Mouse (Mus musculus): ENCODE results near the gene Sec61a1. TPM values are rescaled to one million over a fixed set of nuclear protein-coding genes. Genes with fewer than 3 reads are reported as not detected.

Sec61a1 gene
- polyA plus RNA-seq, 1 experiment from 2014 or later: 256 TPM

GRCm38 (mm10) chr6:88544241-88544640 lies 25.5 kb upstream of the Sec61a1 start:
- 74% methylated on average over 3 of the region's 3 CpGs for WGBS
- Histone ChIP-seq H3K4me2 (replicated peaks) (no peak overlapping the region), H3K27ac (no peak overlapping the region), H3K4me1 (replicated peaks) (no peaks in the 10 kb centered on the region), H3K36me3 (no peaks in the 10 kb centered on the region), H3K4me3 (replicated peaks) (no peak overlapping the region), H3K9me3 (no peaks in the 10 kb centered on the region), H3K9ac (no peak overlapping the region), H3K27me3 (replicated peaks) (peaks cover 27% of the 10 kb centered on the region)
- no peak for ATAC-seq

GRCm38 (mm10) chr6:88540093-88540755 lies 21.5 kb upstream of the Sec61a1 start:
- 74% methylated on average over 2 of the region's 2 CpGs for WGBS

GRCm38 (mm10) chr6:88530306-88530705 lies 11.6 kb upstream of the Sec61a1 start:
- no peak for ATAC-seq
- H3K36me3 ChIP-seq: no peaks in the 10 kb centered on the region
- no peak overlapping the region for H3K4me3 ChIP-seq (replicated peaks)
- 0 out of 2 replicates have a peak, but pooled peaks cover 1% of the 10 kb centered on the region for H3K27me3 ChIP-seq (replicated peaks)
- H3K4me1 ChIP-seq (replicated peaks): no peaks in the 10 kb centered on the region
- no peak overlapping the region for H3K9ac ChIP-seq
- H3K9me3 ChIP-seq: no peaks in the 10 kb centered on the region
- no peak overlapping the region for H3K27ac ChIP-seq
- H3K4me2 ChIP-seq (replicated peaks): no peak overlapping the region

More at GRCm38 (mm10) chr6:88540093-88540755, 21.5 kb upstream of the Sec61a1 start:
- ATAC-seq: no peak
- Histone ChIP-seq H3K27ac (no peak overlapping the region), H3K9me3 (no peaks in the 10 kb centered on the region), H3K4me1 (replicated peaks) (no peaks in the 10 kb centered on the region), H3K4me2 (replicated peaks) (no peak overlapping the region), H3K27me3 (replicated peaks) (peaks cover 7% of the 10 kb centered on the region), H3K36me3 (no peaks in the 10 kb centered on the region), H3K4me3 (replicated peaks) (no peak overlapping the region), H3K9ac (no peak overlapping the region)

GRCm38 (mm10) chr6:88524056-88524455 lies 5.4 kb upstream of the Sec61a1 start:
- Histone ChIP-seq H3K4me2 (replicated peaks) (no peak overlapping the region), H3K9ac (no peak overlapping the region), H3K4me1 (replicated peaks) (0 out of 2 replicates have a peak, but pooled peaks cover 3% of the 10 kb centered on the region), H3K36me3 (no peaks in the 10 kb centered on the region), H3K4me3 (replicated peaks) (no peak overlapping the region), H3K27ac (no peak overlapping the region), H3K27me3 (replicated peaks) (no peaks in the 10 kb centered on the region), H3K9me3 (no peaks in the 10 kb centered on the region)
- WGBS: 84% methylated on average over 4 of the region's 4 CpGs
- no peak for ATAC-seq

- H3K27ac ChIP-seq: no peak overlapping the region
- 88% methylated on average over 3 of the region's 3 CpGs for WGBS
- no peaks in the 10 kb centered on the region for H3K27me3 ChIP-seq (replicated peaks)
- H3K4me1 ChIP-seq (replicated peaks): 0 out of 2 replicates have a peak, but pooled peaks cover 3% of the 10 kb centered on the region
- H3K4me3 ChIP-seq (replicated peaks): no peak overlapping the region
- no peaks in the 10 kb centered on the region for H3K36me3 ChIP-seq
- no peak overlapping the region for H3K9ac ChIP-seq
- ATAC-seq: no peak
- no peaks in the 10 kb centered on the region for H3K9me3 ChIP-seq
- no peak overlapping the region for H3K4me2 ChIP-seq (replicated peaks)
Measured at GRCm38 (mm10) chr6:88523451-88523850, 4.7 kb upstream of the Sec61a1 start.

GRCm38 (mm10) chr6:88523043-88523442 lies 4.3 kb upstream of the Sec61a1 start:
- no peak overlapping the region for H3K9ac ChIP-seq
- no peak overlapping the region for H3K4me2 ChIP-seq (replicated peaks)
- H3K9me3 ChIP-seq: no peaks in the 10 kb centered on the region
- no peak overlapping the region for H3K27ac ChIP-seq
- no peak for ATAC-seq
- no peaks in the 10 kb centered on the region for H3K36me3 ChIP-seq
- no peaks in the 10 kb centered on the region for H3K27me3 ChIP-seq (replicated peaks)
- 0 out of 2 replicates have a peak, but pooled peaks cover 3% of the 10 kb centered on the region for H3K4me1 ChIP-seq (replicated peaks)
- 77% methylated on average over 3 of the region's 3 CpGs for WGBS
- H3K4me3 ChIP-seq (replicated peaks): no peak overlapping the region

- H3K4me2 ChIP-seq (replicated peaks): no peak overlapping the region
- H3K4me3 ChIP-seq (replicated peaks): no peak overlapping the region
- 0 out of 2 replicates have a peak, but pooled peaks cover 3% of the 10 kb centered on the region for H3K4me1 ChIP-seq (replicated peaks)
- no peaks in the 10 kb centered on the region for H3K9me3 ChIP-seq
- WGBS: 59% methylated on average over 3 of the region's 3 CpGs
- H3K9ac ChIP-seq: no peak overlapping the region
- H3K36me3 ChIP-seq: no peaks in the 10 kb centered on the region
- ATAC-seq: no peak
- no peaks in the 10 kb centered on the region for H3K27me3 ChIP-seq (replicated peaks)
- H3K27ac ChIP-seq: no peak overlapping the region
Measured at GRCm38 (mm10) chr6:88522606-88523005, 3.9 kb upstream of the Sec61a1 start.

GRCm38 (mm10) chr6:88521821-88522220 lies 3.1 kb upstream of the Sec61a1 start:
- Histone ChIP-seq H3K36me3 (no peaks in the 10 kb centered on the region), H3K4me1 (replicated peaks) (peaks cover 9% of the 10 kb centered on the region), H3K4me2 (replicated peaks) (no peak overlapping the region), H3K27me3 (replicated peaks) (no peaks in the 10 kb centered on the region), H3K27ac (no peak overlapping the region), H3K4me3 (replicated peaks) (no peak overlapping the region), H3K9me3 (no peaks in the 10 kb centered on the region), H3K9ac (no peak overlapping the region)
- no peak for ATAC-seq
- WGBS: 82% methylated on average over 7 of the region's 7 CpGs

GRCm38 (mm10) chr6:88517701-88518403 lies 853 bp downstream of the Sec61a1 start:
- Histone ChIP-seq H3K4me3 (replicated peaks) (peak overlapping the region; percentile 72), H3K9me3 (no peaks in the 10 kb centered on the region), H3K27me3 (replicated peaks) (no peaks in the 10 kb centered on the region), H3K9ac (peak overlapping the region; percentile 87), H3K4me2 (replicated peaks) (peak overlapping the region; percentile 66), H3K27ac (peak overlapping the region; percentile 82; the same call in 1 of the 2 replicates), H3K4me1 (replicated peaks) (peaks cover 18% of the 10 kb centered on the region), H3K36me3 (peaks cover 28% of the 10 kb centered on the region)
- WGBS: 8% methylated on average over 18 of the region's 18 CpGs
- ATAC-seq: no peak

GRCm38 (mm10) chr6:88516667-88517066 lies 2.0 kb downstream of the Sec61a1 start:
- H3K4me2 ChIP-seq (replicated peaks): peak overlapping the region; percentile 66
- H3K4me1 ChIP-seq (replicated peaks): peaks cover 18% of the 10 kb centered on the region
- H3K27ac ChIP-seq: no peak overlapping the region
- H3K4me3 ChIP-seq (replicated peaks): peak overlapping the region; percentile 72
- H3K9ac ChIP-seq: peak overlapping the region; percentile 87
- no peak for ATAC-seq
- no peaks in the 10 kb centered on the region for H3K27me3 ChIP-seq (replicated peaks)
- WGBS: 59% methylated on average over 5 of the region's 5 CpGs
- H3K9me3 ChIP-seq: no peaks in the 10 kb centered on the region
- peaks cover 36% of the 10 kb centered on the region for H3K36me3 ChIP-seq

GRCm38 (mm10) chr6:88515971-88516370 lies 2.7 kb downstream of the Sec61a1 start:
- 84% methylated on average over 8 of the region's 8 CpGs for WGBS
- H3K27me3 ChIP-seq (replicated peaks): no peaks in the 10 kb centered on the region
- H3K9ac ChIP-seq: no peak overlapping the region
- peaks cover 18% of the 10 kb centered on the region for H3K4me1 ChIP-seq (replicated peaks)
- H3K4me3 ChIP-seq (replicated peaks): no peak overlapping the region
- H3K27ac ChIP-seq: no peak overlapping the region
- no peak overlapping the region for H3K4me2 ChIP-seq (replicated peaks)
- no peak for ATAC-seq
- peaks cover 42% of the 10 kb centered on the region for H3K36me3 ChIP-seq
- no peaks in the 10 kb centered on the region for H3K9me3 ChIP-seq

GRCm38 (mm10) chr6:88514546-88514945 lies 4.2 kb downstream of the Sec61a1 start:
- no peak overlapping the region for H3K4me3 ChIP-seq (replicated peaks)
- peaks cover 57% of the 10 kb centered on the region for H3K36me3 ChIP-seq
- H3K27me3 ChIP-seq (replicated peaks): no peaks in the 10 kb centered on the region
- no peak overlapping the region for H3K4me2 ChIP-seq (replicated peaks)
- H3K27ac ChIP-seq: no peak overlapping the region
- H3K4me1 ChIP-seq (replicated peaks): peaks cover 16% of the 10 kb centered on the region
- H3K9ac ChIP-seq: no peak overlapping the region
- no peak for ATAC-seq
- 85% methylated on average over 4 of the region's 4 CpGs for WGBS
- no peaks in the 10 kb centered on the region for H3K9me3 ChIP-seq
